Mouse (Mus musculus): ENCODE measurements around the gene Selenbp2.
A peak's percentile ranks its signal among the peaks of the same experiment; 100 is the strongest.
"Not testable (repeated sequence)": the region's sequence is repeated elsewhere in the genome, so short reads cannot be mapped to it uniquely, and the experiment has no call there.

Selenbp2 gene

DNA sequence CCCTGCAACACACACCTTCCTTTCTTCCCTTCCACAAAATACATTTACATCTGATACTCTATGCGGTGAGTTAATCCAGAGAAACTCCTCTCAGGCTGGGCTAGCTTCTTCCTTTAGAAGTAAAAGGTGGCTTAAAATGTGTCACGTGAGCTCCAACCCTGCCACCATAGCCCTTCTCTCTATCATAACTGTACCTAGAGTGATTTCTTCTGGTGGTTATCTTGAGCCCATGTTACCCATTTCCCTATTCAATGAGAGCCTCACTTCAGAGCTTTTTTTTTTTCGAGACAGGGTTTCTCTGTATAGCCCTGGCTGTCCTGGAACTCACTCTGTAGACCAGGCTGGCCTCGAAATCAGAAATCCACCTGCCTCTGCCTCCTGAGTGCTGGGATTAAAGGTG is 1.7 kb upstream of the Selenbp2 start:
- DNase-seq (ENCODE audit: low spot score in 2 of 2) = not testable (repeated sequence)

DNA sequence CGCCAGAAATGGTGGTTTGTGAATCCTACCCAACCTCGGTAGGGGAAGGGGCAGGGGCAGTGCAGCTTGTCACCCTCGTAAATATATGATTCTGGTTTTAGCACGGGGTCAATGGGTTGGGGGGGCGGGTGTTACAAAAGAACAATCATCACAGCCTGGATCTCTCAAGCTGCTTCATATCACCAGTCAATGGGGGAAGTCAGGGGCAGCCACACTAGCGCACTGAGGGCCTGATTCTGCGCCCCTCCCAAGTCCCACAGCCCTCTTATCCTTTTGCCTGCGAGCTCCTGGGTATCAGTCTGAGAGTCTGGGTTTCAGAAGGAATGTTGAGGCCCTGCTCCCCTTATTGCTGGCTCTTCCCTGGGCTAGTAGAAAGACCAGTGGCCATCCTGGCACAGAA is 518 bp downstream of the Selenbp2 start:
- DNase-seq (ENCODE audit: low spot score in 2 of 2) = not testable (repeated sequence)

DNA sequence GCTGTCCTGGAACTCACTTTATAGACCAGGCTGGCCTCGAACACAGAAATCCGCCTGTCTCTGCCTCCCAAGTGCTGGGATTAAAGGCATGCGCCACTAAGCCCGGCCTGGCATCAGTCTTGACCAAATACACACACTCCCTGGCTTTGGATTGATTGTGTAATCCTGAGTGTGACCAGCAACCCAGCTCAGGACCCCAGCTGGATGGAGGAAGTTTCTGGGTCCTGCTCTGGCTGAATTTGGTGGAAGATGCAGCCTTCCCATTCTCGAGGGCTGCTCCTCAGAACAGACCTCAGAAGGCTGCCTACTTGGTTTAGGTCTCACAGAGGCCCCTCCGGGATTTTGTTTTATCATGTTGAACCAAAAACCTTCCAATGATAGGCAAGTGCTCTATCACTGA is 2.2 kb downstream of the Selenbp2 start:
- not testable (repeated sequence) for DNase-seq (ENCODE audit: low spot score in 2 of 2)

DNA sequence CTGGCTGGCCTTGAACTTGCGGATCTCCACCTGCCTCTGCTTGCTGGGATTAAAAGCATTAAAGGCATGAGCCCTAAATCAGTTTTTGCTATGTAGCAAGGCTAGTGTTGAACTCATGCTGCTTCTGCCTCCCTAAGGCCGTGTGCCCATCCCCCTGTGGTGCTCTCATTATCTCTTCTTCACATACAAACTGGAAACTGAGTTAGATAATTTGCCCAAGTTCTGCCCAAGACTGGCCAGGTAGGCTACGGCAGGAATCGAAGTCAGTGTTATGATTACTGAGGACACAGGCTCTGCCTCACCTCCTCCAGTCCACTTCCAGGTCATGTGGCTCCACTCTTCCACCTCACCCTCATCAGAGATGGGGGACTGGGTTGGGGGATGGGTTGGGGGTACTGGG is 2.9 kb downstream of the Selenbp2 start:
- DNase-seq (ENCODE audit: low spot score in 2 of 2) = not testable (repeated sequence)

DNA sequence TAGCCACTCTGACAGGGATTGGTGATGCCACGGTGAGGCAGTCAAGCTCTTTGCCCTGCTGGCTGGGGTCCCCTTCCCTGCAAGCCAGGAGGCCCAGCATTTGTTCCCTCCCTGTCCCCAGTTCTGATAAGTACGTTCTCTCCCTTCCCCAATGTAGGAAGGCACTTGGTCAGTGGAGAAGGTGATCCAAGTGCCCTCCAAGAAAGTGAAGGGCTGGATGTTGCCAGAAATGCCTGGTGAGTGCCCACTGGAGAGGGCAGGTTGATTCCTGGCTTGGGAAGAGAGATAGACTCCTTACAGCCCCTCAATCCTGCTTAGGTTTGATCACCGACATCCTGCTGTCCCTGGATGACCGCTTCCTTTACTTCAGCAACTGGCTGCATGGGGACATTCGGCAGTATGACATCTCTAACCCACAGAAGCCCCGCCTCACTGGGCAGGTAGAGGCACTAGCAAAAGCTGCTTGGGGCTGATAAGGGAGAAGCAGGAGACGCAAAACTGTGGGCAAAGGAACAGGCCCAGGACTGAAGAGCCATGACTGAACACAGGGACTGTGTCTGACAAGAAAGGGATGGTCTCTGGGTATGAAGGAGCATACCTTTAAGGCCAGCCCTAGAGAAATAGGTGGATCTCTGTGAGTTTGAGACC is 8.9 kb downstream of the Selenbp2 start:
- not testable (repeated sequence) for DNase-seq (ENCODE audit: low spot score in 2 of 2)

- no peak for DNase-seq (ENCODE audit: low spot score in 2 of 2)
Observed at GRCm38 (mm10) chr3:94702856-94703255, 9.5 kb downstream of the Selenbp2 start.

GRCm38 (mm10) chr3:94703364-94703763 is 10.0 kb downstream of the Selenbp2 start:
- DNase-seq (ENCODE audit: low spot score in 2 of 2) = peak in 1 of 2 experiments; percentile 20

DNA sequence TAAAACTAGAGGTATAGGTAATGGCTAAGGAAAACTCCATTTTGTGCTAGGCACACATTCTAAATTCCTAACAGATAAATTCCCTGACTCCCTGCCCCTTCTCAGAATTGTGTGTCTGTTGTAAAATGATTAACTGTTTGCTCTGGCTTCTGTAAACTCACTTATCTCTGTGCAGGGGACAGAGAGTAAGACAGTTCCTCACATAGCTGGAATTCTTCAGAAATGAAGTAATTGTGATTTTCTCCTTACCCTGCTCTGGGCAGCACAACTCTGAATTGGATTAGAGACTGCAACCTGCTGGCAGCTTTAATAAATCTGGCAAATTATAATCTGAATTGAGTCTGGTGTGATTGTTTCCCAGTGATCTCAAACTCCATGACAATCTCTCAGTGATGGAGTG is 17.2 kb downstream of the Selenbp2 start:
- not testable (repeated sequence) for DNase-seq (ENCODE audit: low spot score in 2 of 2)

DNA sequence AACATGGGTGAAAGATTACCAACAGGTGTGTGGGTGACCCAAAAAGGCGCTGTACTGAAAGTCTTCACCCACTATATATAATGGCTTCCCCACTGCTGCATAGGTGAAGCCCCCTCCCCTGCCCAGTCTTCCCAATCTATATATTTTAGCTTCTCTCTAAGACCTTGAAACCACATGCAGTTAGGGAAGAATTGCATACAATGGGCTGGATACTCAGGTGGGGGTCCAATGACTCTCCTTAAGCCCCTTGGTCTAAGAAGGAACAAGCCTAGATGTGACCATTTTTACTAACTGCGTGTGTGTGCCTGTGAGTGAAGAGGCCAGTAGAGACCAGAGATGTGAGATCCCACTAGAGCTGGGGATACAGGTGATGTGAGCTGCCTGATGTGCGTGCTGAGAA is 20.1 kb downstream of the Selenbp2 start:
- not testable (repeated sequence) for DNase-seq (ENCODE audit: low spot score in 2 of 2)

GRCm38 (mm10) chr3:94718253-94718652 is 24.9 kb downstream of the Selenbp2 start:
- not testable (repeated sequence) for DNase-seq (ENCODE audit: low spot score in 2 of 2)

DNA sequence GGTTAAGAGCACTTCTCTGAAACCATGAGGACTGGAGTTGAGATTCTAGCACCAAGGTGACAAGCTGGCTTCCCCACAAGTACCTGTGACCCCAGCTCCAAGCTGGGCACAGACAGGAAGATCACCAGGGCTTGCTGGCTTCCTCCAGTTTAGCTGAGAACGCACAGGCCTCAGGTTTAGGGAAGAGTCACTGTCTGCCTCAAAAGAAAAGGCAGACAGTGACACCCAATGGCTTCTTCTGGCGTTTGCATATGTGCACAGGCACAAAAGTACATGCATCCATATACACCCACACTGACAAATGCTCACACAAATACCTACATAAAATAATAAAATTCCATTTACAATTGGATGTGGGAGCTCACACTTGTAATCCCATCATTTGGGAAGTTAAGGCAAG is 30.3 kb downstream of the Selenbp2 start:
- DNase-seq (ENCODE audit: low spot score in 2 of 2) = not testable (repeated sequence)

GRCm38 (mm10) chr3:94745691-94746090 is 52.3 kb downstream of the Selenbp2 start:
- DNase-seq (ENCODE audit: low spot score in 2 of 2) = no peak

Data from cerebellum, postnatal 4 days (tissue).